Mouse (Mus musculus) midbrain, postnatal 0 days (tissue): ENCODE measurements around the gene Vwc2l. TPM values are rescaled to one million over a fixed set of nuclear protein-coding genes. Genes with fewer than 3 reads are reported as not detected.

ENCODE experiments used
- ATAC-seq: fragments of 200-750 bp; cut with Nextera tagmentation; 2 replicates; pipeline ENCODE4 v1.8.0; 2017; ENCODE audit warnings: moderate number of reproducible peaks, mild to moderate bottlenecking, moderate TSS enrichment, moderate library complexity; ENCODE audit not compliant: low FRiP score
- DNase-seq: peaks from one replicate; pipeline ENCODE4 v3.0.0-alpha.2; 2015; ENCODE audit warnings: low spot score
- H3K27ac ChIP-seq: fragments of 300-500 bp; sonication (generic); 2 replicates; pipeline ENCODE4 v1.5.1; 2014; ENCODE audit warnings: low read depth, mild to moderate bottlenecking, low read length, mixed read lengths
- H3K27me3 ChIP-seq: fragments of 300-500 bp; sonication (generic); 2 replicates; pipeline ENCODE4 v1.6.1; 2014; ENCODE audit warnings: low read length, control low read depth, mixed read lengths; ENCODE audit not compliant: insufficient read depth
- H3K36me3 ChIP-seq: fragments of 300-500 bp; sonication (generic); 2 replicates; pipeline ENCODE4 v1.6.1; 2014; ENCODE audit warnings: low read length, control low read depth, mixed read lengths; ENCODE audit not compliant: insufficient read depth
- H3K4me1 ChIP-seq: fragments of 300-500 bp; sonication (generic); 2 replicates; pipeline ENCODE4 v1.6.1; 2014; ENCODE audit warnings: mild to moderate bottlenecking, control low read depth, antibody characterized with exemption, low read length, mixed read lengths; ENCODE audit not compliant: insufficient read depth
- H3K4me2 ChIP-seq: fragments of 300-500 bp; sonication (generic); 2 replicates; pipeline ENCODE4 v1.6.1; 2014; ENCODE audit warnings: low read depth, mild to moderate bottlenecking, low read length, mixed read lengths; ENCODE audit not compliant: poor library complexity, severe bottlenecking
- H3K4me3 ChIP-seq: fragments of 300-500 bp; sonication (generic); 2 replicates; pipeline ENCODE4 v1.5.1; 2014; ENCODE audit warnings: low read depth, mild to moderate bottlenecking, low read length, moderate library complexity
- H3K9ac ChIP-seq: fragments of 300-500 bp; sonication (generic); replicated peaks from 2 replicates; pipeline ENCODE4 v1.6.1; 2014; ENCODE audit warnings: mild to moderate bottlenecking, low read length, moderate library complexity, mixed read lengths; ENCODE audit not compliant: poor library complexity, severe bottlenecking
- H3K9me3 ChIP-seq: fragments of 300-500 bp; sonication (generic); 2 replicates; pipeline ENCODE4 v1.6.1; 2016; ENCODE audit warnings: low read length, control low read depth
- CTCF ChIP-seq: IDR thresholded peaks from 2 replicates; pipeline ENCODE4 v1.5.1; 2016; ENCODE audit warnings: antibody characterized with exemption, mild to moderate bottlenecking
- WGBS: fragments of 180-500 bp; shearing (Covaris S2); extraction: QIAGEN DNeasy Blood & Tissue Kit; methylation state at CpG from one replicate; pipeline ENCODE4 v1.1.7; 2014; 5-methylcytosine and 5-hydroxymethylcytosine counted together
- polyA plus RNA-seq: library from polyadenylated mRNA; unstranded; fragments of >200 nt; fragmentation: Nextera tagmentation; extraction: Ambion mirVana; gene quantifications from 2 replicates; pipeline ENCODE4 v1.2.1, GENCODE M21; 2015
- total RNA-seq: library from RNA; depleted of rRNA; stranded (reverse); fragments of >200 nt; gene quantifications from 2 replicates; pipeline ENCODE4 v1.2.3, GENCODE M21; 2014; rRNA removed

The Vwc2l gene
- total RNA-seq (24.9 and 27.7 TPM in 2 replicates), polyA plus RNA-seq (9.3 and 10.1 TPM in 2 replicates)

DNA sequence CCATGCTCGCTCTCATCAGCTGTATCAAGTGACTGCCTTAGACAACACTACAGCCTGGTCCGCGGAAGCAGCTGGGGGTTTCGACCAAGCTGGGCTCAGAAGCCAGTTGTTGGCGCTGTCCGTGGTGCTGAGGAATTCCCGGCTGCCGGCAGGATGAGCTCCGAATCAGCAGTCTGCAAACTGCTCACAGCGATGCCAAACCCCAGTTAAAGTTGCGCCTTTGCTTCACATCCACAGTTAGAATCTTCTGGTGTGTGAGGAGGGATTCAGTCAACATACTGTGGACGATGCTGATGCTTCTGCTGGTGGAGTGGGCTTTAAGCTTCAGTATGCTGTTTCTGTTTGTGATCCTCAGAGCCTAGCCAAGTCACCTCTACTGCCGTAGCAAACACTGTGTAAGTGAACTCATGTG lies at the start of gene Vwc2l:
Gene Vwc2l (plus strand): TSS at position 61 of the 412 bp plus-strand sequence.
- H3K27ac ChIP-seq: peak within 1 kb of the TSS; percentile 63
- peak within 1 kb of the TSS; percentile 56; the same call in 1 of the 2 replicates for H3K9ac ChIP-seq
- peak within 1 kb of the TSS; percentile 48 for H3K4me3 ChIP-seq
- H3K4me1 ChIP-seq: no peaks in the 10 kb centered on the region
- H3K4me2 ChIP-seq: peak within 1 kb of the TSS; percentile 65
- peak; percentile 40 for TF ChIP-seq CTCF
- 4% methylated on average over 13 of the region's 13 CpGs for WGBS
- H3K9me3 ChIP-seq: no peaks in the 10 kb centered on the region
- H3K27me3 ChIP-seq: no peaks in the 10 kb centered on the region
- peak; percentile 79 for DNase-seq
- H3K36me3 ChIP-seq: no peaks in the 10 kb centered on the region
- peak; percentile 49; the same call in 1 of the 2 replicates for ATAC-seq

DNA sequence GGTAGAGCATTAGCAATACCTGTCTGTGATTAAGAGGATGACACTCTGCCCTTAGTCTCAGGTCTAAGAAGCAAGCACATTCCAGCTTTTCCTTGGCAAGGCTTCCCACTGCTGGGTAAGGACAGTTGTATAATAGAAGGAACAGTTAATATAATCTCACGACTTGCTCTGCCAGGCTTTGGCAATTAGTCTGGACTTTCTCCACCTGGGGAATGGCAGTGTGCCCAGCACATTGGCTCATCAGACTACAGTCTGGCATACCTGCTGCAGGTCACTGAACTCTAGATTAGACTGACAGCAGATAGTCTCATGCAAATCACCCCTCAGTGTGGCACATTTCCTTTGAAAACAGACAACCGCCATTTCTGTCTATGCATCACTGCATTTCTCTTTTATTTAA lies 33.0 kb upstream of the Vwc2l start:
- ATAC-seq (no peak), DNase-seq (peak; percentile 37)
- no peaks in the 10 kb centered on the region for H3K4me1 ChIP-seq
- H3K4me3 ChIP-seq: no peak overlapping the region
- H3K4me2 ChIP-seq: no peak overlapping the region
- H3K27ac ChIP-seq: no peak overlapping the region
- H3K9ac ChIP-seq: no peak overlapping the region
- H3K27me3 ChIP-seq: no peaks in the 10 kb centered on the region
- no peaks in the 10 kb centered on the region for H3K36me3 ChIP-seq
- no peak for TF ChIP-seq CTCF
- H3K9me3 ChIP-seq: no peaks in the 10 kb centered on the region
- WGBS: 81% methylated on average over 2 of the region's 2 CpGs

DNA sequence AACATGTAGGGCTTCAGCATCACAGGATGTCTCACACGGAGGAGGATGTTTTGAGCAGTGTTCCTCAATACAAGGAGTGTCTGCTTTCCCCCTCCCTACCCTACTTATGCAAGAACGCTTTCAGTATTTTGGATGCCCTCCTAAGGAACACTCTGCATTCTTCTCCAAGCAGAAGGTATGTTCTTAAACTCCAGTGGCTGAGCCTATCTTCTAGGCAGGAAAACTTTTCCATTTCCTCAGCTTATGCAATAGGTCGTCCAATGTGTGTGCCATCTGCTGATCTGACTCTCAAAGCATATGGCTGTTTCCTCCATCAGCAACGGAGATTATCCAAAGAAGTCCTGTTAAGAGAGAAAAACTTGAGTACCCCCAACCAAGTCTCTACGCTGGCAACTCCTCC lies 25.2 kb upstream of the Vwc2l start:
- no peak overlapping the region for H3K9ac ChIP-seq
- H3K27ac ChIP-seq: no peak overlapping the region
- no peaks in the 10 kb centered on the region for H3K36me3 ChIP-seq
- no peaks in the 10 kb centered on the region for H3K4me1 ChIP-seq
- no peak for TF ChIP-seq CTCF
- DNase-seq: no peak
- no peak for ATAC-seq
- no peaks in the 10 kb centered on the region for H3K9me3 ChIP-seq
- no peaks in the 10 kb centered on the region for H3K27me3 ChIP-seq
- 82% methylated on average over 5 of the region's 5 CpGs for WGBS
- no peak overlapping the region for H3K4me2 ChIP-seq
- H3K4me3 ChIP-seq: no peak overlapping the region

DNA sequence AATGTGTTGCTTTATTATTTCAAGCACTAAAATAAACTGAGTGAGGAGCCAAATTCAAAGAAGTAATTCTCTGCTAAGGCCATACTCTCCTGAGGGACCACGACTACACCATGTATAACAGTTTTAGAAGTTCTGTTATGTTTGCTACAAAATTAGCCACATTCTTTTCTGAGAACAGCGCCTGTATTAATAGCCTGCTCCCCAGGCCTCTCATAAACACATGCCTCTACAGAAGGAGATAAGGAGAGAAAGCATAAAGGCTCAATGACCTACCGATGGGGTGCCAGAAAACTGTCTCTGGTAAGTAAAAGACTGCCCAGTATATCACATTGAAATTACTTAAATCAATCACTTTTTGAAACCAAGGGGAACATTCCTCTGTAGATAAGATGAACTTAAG lies 21.6 kb upstream of the Vwc2l start:
- H3K27me3 ChIP-seq: no peaks in the 10 kb centered on the region
- ATAC-seq (no peak), DNase-seq (no peak)
- H3K4me2 ChIP-seq: no peak overlapping the region
- no peak overlapping the region for H3K27ac ChIP-seq
- H3K36me3 ChIP-seq: no peaks in the 10 kb centered on the region
- no peaks in the 10 kb centered on the region for H3K9me3 ChIP-seq
- no peaks in the 10 kb centered on the region for H3K4me1 ChIP-seq
- H3K4me3 ChIP-seq: no peak overlapping the region
- no peak for TF ChIP-seq CTCF
- no peak overlapping the region for H3K9ac ChIP-seq
- WGBS: 69% methylated on average over 3 of the region's 3 CpGs

DNA sequence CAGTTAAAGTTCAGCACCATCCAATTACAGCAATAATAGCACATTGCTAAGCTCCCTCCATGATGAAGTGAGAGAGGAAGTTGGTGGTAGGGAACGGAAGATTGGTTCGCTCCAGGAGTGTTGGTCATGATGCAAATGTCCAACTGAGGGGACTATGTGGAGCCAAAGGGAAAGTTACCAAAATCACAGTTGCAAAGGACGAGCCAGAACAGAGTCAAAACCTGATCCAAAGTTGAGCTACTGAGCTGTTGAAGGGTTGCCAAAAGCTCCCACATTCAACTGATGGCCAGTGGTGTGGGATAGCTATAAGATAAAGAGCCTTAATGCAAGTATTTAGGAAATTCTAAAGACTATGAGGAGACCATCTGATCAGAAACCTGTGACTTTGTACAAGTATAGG lies 19.7 kb upstream of the Vwc2l start:
- no peak for TF ChIP-seq CTCF
- no peak overlapping the region for H3K4me3 ChIP-seq
- H3K27me3 ChIP-seq: no peaks in the 10 kb centered on the region
- H3K9ac ChIP-seq: no peak overlapping the region
- DNase-seq (no peak), ATAC-seq (no peak)
- H3K9me3 ChIP-seq: no peaks in the 10 kb centered on the region
- no peaks in the 10 kb centered on the region for H3K36me3 ChIP-seq
- 82% methylated on average over 3 of the region's 3 CpGs for WGBS
- no peak overlapping the region for H3K4me2 ChIP-seq
- no peak overlapping the region for H3K27ac ChIP-seq
- H3K4me1 ChIP-seq: no peaks in the 10 kb centered on the region

DNA sequence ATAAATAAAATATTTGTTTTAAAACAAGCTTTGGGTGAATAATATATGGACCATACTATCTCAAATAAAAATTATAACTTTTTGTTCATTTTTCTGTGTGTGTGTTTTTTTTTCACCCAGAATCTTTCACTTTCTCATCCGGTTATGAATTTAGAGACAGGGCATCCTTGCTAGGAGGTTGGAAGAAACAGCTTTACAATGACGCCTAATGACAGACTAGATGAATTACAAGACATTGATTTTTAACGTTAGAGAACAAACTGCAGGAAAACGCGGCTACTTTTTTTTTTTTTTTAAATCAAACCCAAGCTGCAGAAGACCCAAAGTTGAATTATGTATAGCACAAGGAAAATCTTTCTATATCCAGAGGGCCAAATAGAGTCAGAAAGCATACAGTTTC lies 470 bp upstream of the Vwc2l start:
- Histone ChIP-seq H3K9me3 (no peaks in the 10 kb centered on the region), H3K4me2 (peak overlapping the region; percentile 65), H3K27ac (no peak overlapping the region), H3K4me1 (no peaks in the 10 kb centered on the region), H3K27me3 (no peaks in the 10 kb centered on the region), H3K9ac (peak overlapping the region; percentile 56; the same call in 1 of the 2 replicates), H3K36me3 (no peaks in the 10 kb centered on the region), H3K4me3 (peak overlapping the region; percentile 48)
- TF ChIP-seq CTCF: peak; percentile 62
- ATAC-seq (no peak), DNase-seq (peak; percentile 51)
- WGBS: 24% methylated on average over 5 of the region's 5 CpGs
